Mouse (Mus musculus): Measurements from ENCODE around the gene Opa3. TPM values are rescaled to one million over a fixed set of nuclear protein-coding genes. Genes with fewer than 3 reads are reported as not detected.

Opa3 gene
- 38.0 and 39.4 TPM in 2 replicates for polyA plus RNA-seq (2014; fragmentation: Nextera tagmentation; extraction: Ambion mirVana)

GRCm38 (mm10) chr7:19227883-19228792 lies at the start of gene Opa3:
Gene Opa3, plus strand, starts transcription at chr7:19228334.
- WGBS = under 1% methylated on average over 90 of the region's 91 CpGs

GRCm38 (mm10) chr7:19178443-19179092 lies 49.6 kb upstream of the Opa3 start:
- peak; percentile 90 for TF ChIP-seq CTCF (IDR thresholded peaks at IDR 0.05; ENCODE audit: low read depth)
- ATAC-seq (ENCODE audit: insufficient read depth) (peak; percentile 2; the same call in 1 of the 2 replicates), DNase-seq (peak; percentile 84)
- peaks cover 59% of the 10 kb centered on the region for H3K27me3 ChIP-seq (ENCODE audit: insufficient read depth, low read length)
- 7% methylated on average over 27 of the region's 27 CpGs for WGBS
- H3K4me3 ChIP-seq (ENCODE audit: low read depth, low read length) = peak overlapping the region; percentile 14; the same call in 1 of the 2 replicates
- no peaks in the 10 kb centered on the region; the same call in 1 of the 2 replicates for H3K36me3 ChIP-seq (ENCODE audit: insufficient read depth)
- no peak overlapping the region for H3K9ac ChIP-seq
- H3K4me1 ChIP-seq (ENCODE audit: insufficient read depth) = no peaks in the 10 kb centered on the region; the same call in 1 of the 2 replicates
- H3K4me2 ChIP-seq = peak overlapping the region; percentile 48
- no peak overlapping the region for H3K27ac ChIP-seq (ENCODE audit: low read depth)
- peaks cover 8% of the 10 kb centered on the region; the same call in 1 of the 2 replicates for H3K9me3 ChIP-seq (ENCODE audit: low read depth, low read length)

More at GRCm38 (mm10) chr7:19227883-19228792, at the start of gene Opa3:
- no peaks in the 10 kb centered on the region for H3K9me3 ChIP-seq (ENCODE audit: low read depth, low read length)
- H3K9ac ChIP-seq = peak within 1 kb of the TSS; percentile 77
- peak within 1 kb of the TSS; percentile 95 for H3K4me2 ChIP-seq
- ATAC-seq (ENCODE audit: insufficient read depth) (peak; percentile 95), DNase-seq (peak; percentile 100)
- peak; percentile 73 for TF ChIP-seq CTCF (IDR thresholded peaks at IDR 0.05; ENCODE audit: low read depth)
- peak within 1 kb of the TSS; percentile 70 for H3K4me3 ChIP-seq (ENCODE audit: low read depth, low read length)
- H3K4me1 ChIP-seq (ENCODE audit: insufficient read depth) = peaks cover 14% of the 10 kb centered on the region
- peak within 1 kb of the TSS; percentile 99 for H3K27ac ChIP-seq (ENCODE audit: low read depth)
- no peaks in the 10 kb centered on the region for H3K36me3 ChIP-seq (ENCODE audit: insufficient read depth)
- no peaks in the 10 kb centered on the region for H3K27me3 ChIP-seq (ENCODE audit: insufficient read depth, low read length)

DNA sequence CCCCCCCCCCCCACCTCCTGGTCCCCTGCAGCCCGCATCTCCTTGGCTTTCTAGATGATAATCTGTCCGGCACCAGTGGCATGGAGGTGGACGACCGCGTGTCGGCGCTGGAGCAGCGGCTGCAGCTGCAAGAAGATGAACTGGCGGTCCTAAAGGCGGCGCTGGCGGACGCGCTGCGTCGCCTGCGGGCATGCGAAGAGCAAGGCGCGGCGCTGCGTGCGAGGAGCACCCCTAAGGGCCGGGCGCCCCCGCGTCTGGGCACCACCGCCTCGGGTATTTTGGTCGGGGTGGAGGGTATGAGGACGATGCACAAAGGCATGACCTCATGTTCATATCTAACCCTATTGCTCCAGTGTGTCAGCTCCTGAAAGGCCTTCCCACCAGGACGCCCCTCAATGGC lies 49.0 kb upstream of the Opa3 start:
- 0 out of 2 replicates have a peak, but pooled peaks have one; percentile 0 for ATAC-seq (ENCODE audit: insufficient read depth)
- no peak overlapping the region for H3K9ac ChIP-seq
- H3K9me3 ChIP-seq (ENCODE audit: low read depth, low read length) = peaks cover 8% of the 10 kb centered on the region; the same call in 1 of the 2 replicates
- no peak overlapping the region for H3K27ac ChIP-seq (ENCODE audit: low read depth)
- H3K4me3 ChIP-seq (ENCODE audit: low read depth, low read length) = peak overlapping the region; percentile 14
- H3K4me2 ChIP-seq = peak overlapping the region; percentile 48
- peak; percentile 70 for TF ChIP-seq CTCF (IDR thresholded peaks at IDR 0.05; ENCODE audit: low read depth)
- peak; percentile 82 for DNase-seq
- no peaks in the 10 kb centered on the region; the same call in 1 of the 2 replicates for H3K4me1 ChIP-seq (ENCODE audit: insufficient read depth)
- H3K36me3 ChIP-seq (ENCODE audit: insufficient read depth) = no peaks in the 10 kb centered on the region; the same call in 1 of the 2 replicates
- 1% methylated on average over 30 of the region's 32 CpGs for WGBS
- H3K27me3 ChIP-seq (ENCODE audit: insufficient read depth, low read length) = peaks cover 59% of the 10 kb centered on the region

DNA sequence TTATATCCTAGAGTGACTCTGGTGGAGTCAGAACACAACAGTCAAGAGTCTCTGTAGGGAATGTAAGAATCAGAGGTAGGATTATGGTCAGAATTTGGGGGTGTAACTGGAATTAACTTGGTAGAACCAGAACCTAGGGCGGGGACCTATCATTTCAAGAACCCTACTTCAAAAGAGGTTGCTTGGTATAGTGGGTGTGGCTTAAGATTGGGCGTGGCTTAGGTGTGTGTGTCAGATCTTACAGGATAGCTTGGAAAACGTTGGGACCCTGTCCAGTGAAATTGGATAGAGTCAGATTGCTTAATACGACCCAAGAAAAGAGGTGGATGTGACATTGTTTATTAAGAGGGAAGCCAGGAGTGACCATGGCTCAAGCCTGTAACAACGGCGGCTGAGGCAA lies 48.2 kb upstream of the Opa3 start:
- 34% methylated on average over 6 of the region's 6 CpGs for WGBS
- H3K9me3 ChIP-seq (ENCODE audit: low read depth, low read length) = peaks cover 8% of the 10 kb centered on the region; the same call in 1 of the 2 replicates
- no peaks in the 10 kb centered on the region; the same call in 1 of the 2 replicates for H3K4me1 ChIP-seq (ENCODE audit: insufficient read depth)
- H3K9ac ChIP-seq = no peak overlapping the region
- H3K27ac ChIP-seq (ENCODE audit: low read depth) = no peak overlapping the region
- H3K4me2 ChIP-seq = peak overlapping the region; percentile 48; the same call in 1 of the 2 replicates
- no peak for TF ChIP-seq CTCF (IDR thresholded peaks at IDR 0.05; ENCODE audit: low read depth)
- ATAC-seq (ENCODE audit: insufficient read depth) = no peak
- peak overlapping the region; percentile 14; the same call in 1 of the 2 replicates for H3K4me3 ChIP-seq (ENCODE audit: low read depth, low read length)
- H3K27me3 ChIP-seq (ENCODE audit: insufficient read depth, low read length) = peaks cover 56% of the 10 kb centered on the region
- peaks cover 4% of the 10 kb centered on the region; the same call in 1 of the 2 replicates for H3K36me3 ChIP-seq (ENCODE audit: insufficient read depth)
- DNase-seq = no peak

DNA sequence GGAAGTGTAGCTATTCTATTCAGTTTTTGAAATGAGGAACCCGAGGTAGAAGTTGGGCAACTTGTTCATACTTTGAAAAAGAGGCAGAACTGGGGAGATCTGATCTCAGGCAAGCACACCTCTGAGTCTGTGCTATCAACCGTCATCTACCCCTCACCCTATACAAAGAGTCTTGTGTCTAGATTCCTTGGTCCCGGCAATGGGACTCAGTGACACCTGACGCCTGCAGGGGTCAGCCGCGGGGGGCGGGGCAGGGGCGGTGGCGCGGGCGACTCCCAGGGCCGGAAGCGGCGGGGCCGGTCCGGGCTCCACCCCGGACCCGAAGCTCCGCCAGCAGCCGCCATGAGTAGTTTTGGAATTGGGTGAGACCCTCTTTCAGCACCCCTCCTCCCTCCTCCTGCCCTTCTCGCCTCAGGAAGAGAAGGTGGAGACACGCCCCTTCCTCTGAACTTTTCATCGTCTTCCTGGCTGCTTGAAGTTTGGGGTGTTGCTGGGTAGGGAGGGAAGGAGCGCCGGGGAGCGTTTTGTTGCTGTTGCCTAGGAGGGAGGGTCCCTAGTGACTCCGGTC lies 47.2 kb upstream of the Opa3 start:
- H3K4me3 ChIP-seq (ENCODE audit: low read depth, low read length) = peak overlapping the region; percentile 61
- DNase-seq (peak; percentile 66), ATAC-seq (ENCODE audit: insufficient read depth) (peak; percentile 55)
- WGBS = under 1% methylated on average over 26 of the region's 27 CpGs
- no peak for TF ChIP-seq CTCF (IDR thresholded peaks at IDR 0.05; ENCODE audit: low read depth)
- H3K27me3 ChIP-seq (ENCODE audit: insufficient read depth, low read length) = peaks cover 49% of the 10 kb centered on the region
- H3K4me2 ChIP-seq = peak overlapping the region; percentile 69
- peak overlapping the region; percentile 65 for H3K9ac ChIP-seq
- H3K4me1 ChIP-seq (ENCODE audit: insufficient read depth) = no peaks in the 10 kb centered on the region; the same call in 1 of the 2 replicates
- peaks cover 7% of the 10 kb centered on the region; the same call in 1 of the 2 replicates for H3K36me3 ChIP-seq (ENCODE audit: insufficient read depth)
- H3K27ac ChIP-seq (ENCODE audit: low read depth) = 0 out of 2 replicates have a peak overlapping the region, but pooled peaks have one; percentile 21
- peaks cover 5% of the 10 kb centered on the region; the same call in 1 of the 2 replicates for H3K9me3 ChIP-seq (ENCODE audit: low read depth, low read length)

- H3K9me3 ChIP-seq (ENCODE audit: low read depth, low read length) = no peaks in the 10 kb centered on the region
- H3K27me3 ChIP-seq (ENCODE audit: insufficient read depth, low read length) = peaks cover 17% of the 10 kb centered on the region
- TF ChIP-seq CTCF (IDR thresholded peaks at IDR 0.05; ENCODE audit: low read depth) = no peak
- no peak overlapping the region for H3K4me3 ChIP-seq (ENCODE audit: low read depth, low read length)
- no peak for ATAC-seq (ENCODE audit: insufficient read depth)
- no peaks in the 10 kb centered on the region; the same call in 1 of the 2 replicates for H3K4me1 ChIP-seq (ENCODE audit: insufficient read depth)
- no peak overlapping the region for H3K27ac ChIP-seq (ENCODE audit: low read depth)
- DNase-seq = no peak
- WGBS = 89% methylated on average over 2 of the region's 2 CpGs
- no peak overlapping the region for H3K4me2 ChIP-seq
- peaks cover 10% of the 10 kb centered on the region; the same call in 1 of the 2 replicates for H3K36me3 ChIP-seq (ENCODE audit: insufficient read depth)
- no peak overlapping the region for H3K9ac ChIP-seq
Observed at GRCm38 (mm10) chr7:19184250-19184649, 43.9 kb upstream of the Opa3 start.
